Mouse (Mus musculus): ENCODE results near the gene Tph2. TPM values are rescaled to one million over a fixed set of nuclear protein-coding genes. Genes with fewer than 3 reads are reported as not detected.
"Not testable (repeated sequence)": the region's sequence is repeated elsewhere in the genome, so short reads cannot be mapped to it uniquely, and the experiment has no call there.

Tph2 gene
- not detected in 2 replicates for total RNA-seq (2017)

- peak; percentile 94 for ATAC-seq (ENCODE audit: extremely low read depth, insufficient number of reproducible peaks, low FRiP score, poor library complexity, severe bottlenecking)
These were observed at the start of gene Tph2 for GRCm38 (mm10) chr10:115184697-115185096. Tph2 (minus strand) TSS chr10:115185022.

- no peak for ATAC-seq (ENCODE audit: extremely low read depth, insufficient number of reproducible peaks, low FRiP score, poor library complexity, severe bottlenecking)
These were observed 49.0 kb upstream of the Tph2 start for GRCm38 (mm10) chr10:115233798-115234197.

GRCm38 (mm10) chr10:115232513-115232912 is 47.7 kb upstream of the Tph2 start:
- ATAC-seq (ENCODE audit: extremely low read depth, insufficient number of reproducible peaks, low FRiP score, poor library complexity, severe bottlenecking), result no peak

- ATAC-seq (ENCODE audit: extremely low read depth, insufficient number of reproducible peaks, low FRiP score, poor library complexity, severe bottlenecking), result no peak
These were observed 44.2 kb upstream of the Tph2 start for GRCm38 (mm10) chr10:115229023-115229422.

GRCm38 (mm10) chr10:115226586-115226985 is 41.8 kb upstream of the Tph2 start:
- ATAC-seq (ENCODE audit: extremely low read depth, insufficient number of reproducible peaks, low FRiP score, poor library complexity, severe bottlenecking), result no peak

GRCm38 (mm10) chr10:115223845-115224244 is 39.0 kb upstream of the Tph2 start:
- no peak for ATAC-seq (ENCODE audit: extremely low read depth, insufficient number of reproducible peaks, low FRiP score, poor library complexity, severe bottlenecking)

- no peak for ATAC-seq (ENCODE audit: extremely low read depth, insufficient number of reproducible peaks, low FRiP score, poor library complexity, severe bottlenecking)
These were observed 28.2 kb upstream of the Tph2 start for GRCm38 (mm10) chr10:115212916-115213580.

GRCm38 (mm10) chr10:115205825-115206224 is 21.0 kb upstream of the Tph2 start:
- no peak for ATAC-seq (ENCODE audit: extremely low read depth, insufficient number of reproducible peaks, low FRiP score, poor library complexity, severe bottlenecking)

- ATAC-seq (ENCODE audit: extremely low read depth, insufficient number of reproducible peaks, low FRiP score, poor library complexity, severe bottlenecking), result no peak
These were observed 20.5 kb upstream of the Tph2 start for GRCm38 (mm10) chr10:115205284-115205683.

- no peak for ATAC-seq (ENCODE audit: extremely low read depth, insufficient number of reproducible peaks, low FRiP score, poor library complexity, severe bottlenecking)
These were observed 6.4 kb upstream of the Tph2 start for GRCm38 (mm10) chr10:115191214-115191613.

- no peak for ATAC-seq (ENCODE audit: extremely low read depth, insufficient number of reproducible peaks, low FRiP score, poor library complexity, severe bottlenecking)
These were observed 2.6 kb upstream of the Tph2 start for GRCm38 (mm10) chr10:115187390-115187789.

- no peak for ATAC-seq (ENCODE audit: extremely low read depth, insufficient number of reproducible peaks, low FRiP score, poor library complexity, severe bottlenecking)
These were observed 3.8 kb downstream of the Tph2 start for GRCm38 (mm10) chr10:115181034-115181433.

- not testable (repeated sequence) for ATAC-seq (ENCODE audit: extremely low read depth, insufficient number of reproducible peaks, low FRiP score, poor library complexity, severe bottlenecking)
These were observed 6.8 kb downstream of the Tph2 start for GRCm38 (mm10) chr10:115178019-115178418.

- ATAC-seq (ENCODE audit: extremely low read depth, insufficient number of reproducible peaks, low FRiP score, poor library complexity, severe bottlenecking), result no peak
These were observed 9.2 kb downstream of the Tph2 start for GRCm38 (mm10) chr10:115175591-115175991.

GRCm38 (mm10) chr10:115173336-115173735 is 11.5 kb downstream of the Tph2 start:
- ATAC-seq (ENCODE audit: extremely low read depth, insufficient number of reproducible peaks, low FRiP score, poor library complexity, severe bottlenecking), result no peak

GRCm38 (mm10) chr10:115171351-115171818 is 13.4 kb downstream of the Tph2 start:
- peak; percentile 43; the same call in 1 of the 2 replicates for ATAC-seq (ENCODE audit: extremely low read depth, insufficient number of reproducible peaks, low FRiP score, poor library complexity, severe bottlenecking)

GRCm38 (mm10) chr10:115170496-115171350 is 14.1 kb downstream of the Tph2 start:
- peak; percentile 90 for ATAC-seq (ENCODE audit: extremely low read depth, insufficient number of reproducible peaks, low FRiP score, poor library complexity, severe bottlenecking)

- no peak for ATAC-seq (ENCODE audit: extremely low read depth, insufficient number of reproducible peaks, low FRiP score, poor library complexity, severe bottlenecking)
These were observed 15.4 kb downstream of the Tph2 start for GRCm38 (mm10) chr10:115169410-115169809.

GRCm38 (mm10) chr10:115160289-115160688 is 24.5 kb downstream of the Tph2 start:
- no peak for ATAC-seq (ENCODE audit: extremely low read depth, insufficient number of reproducible peaks, low FRiP score, poor library complexity, severe bottlenecking)

GRCm38 (mm10) chr10:115147308-115147707 is 37.5 kb downstream of the Tph2 start:
- ATAC-seq (ENCODE audit: extremely low read depth, insufficient number of reproducible peaks, low FRiP score, poor library complexity, severe bottlenecking), result no peak

Data from neutrophil, adult 5-6 weeks (primary cell).